Mouse (Mus musculus) MEL (cell line): ENCODE measurements at regions not wholly inside any gene's neighbourhood (a gene's known extent, or its start where the extent isn't known, plus 50 kb on each side); places are given as distances from the start of the nearest gene placed in this dataset.

Source experiments
- DNase-seq: peaks from one replicate; pipeline ENCODE4 v3.0.0; 2011; ENCODE audit warnings: low read depth, low spot score
- H3K27ac ChIP-seq: 2 replicates; pipeline ENCODE4 v1.5.1; 2012; ENCODE audit warnings: low read depth, mild to moderate bottlenecking, control low read depth, low read length, moderate library complexity; ENCODE audit not compliant: control insufficient read depth
- H3K27me3 ChIP-seq, 2 experiments: fragments of 150-350 bp in 1 of 2; sonication (generic) in 1 of 2; 2 replicates each; pipeline ENCODE4 v1.6.1; 2012; ENCODE audit warnings: low read length in 2 of 2, mild to moderate bottlenecking in 2 of 2, improper control_type of control experiment in 1 of 2, moderate library complexity in 1 of 2; ENCODE audit not compliant: insufficient read depth in 2 of 2, control insufficient read depth in 1 of 2
- H3K36me3 ChIP-seq, 2 experiments: 2 replicates each; pipeline ENCODE4 v1.6.1; 2012 to 2014; ENCODE audit warnings: low read length in 2 of 2, improper control_type of control experiment in 1 of 2, inconsistent platforms in 1 of 2, mild to moderate bottlenecking in 1 of 2; ENCODE audit not compliant: insufficient read depth in 2 of 2, control insufficient read depth in 1 of 2
- H3K4me1 ChIP-seq, 2 experiments: fragments of 150-350 bp in 1 of 2; sonication (generic) in 1 of 2; 2 replicates each; pipeline ENCODE4 v1.6.1; 2012; ENCODE audit warnings: low read length in 2 of 2, improper control_type of control experiment in 1 of 2, mild to moderate bottlenecking in 1 of 2; ENCODE audit not compliant: insufficient read depth in 2 of 2, control insufficient read depth in 1 of 2
- H3K4me3 ChIP-seq, 2 experiments: fragments of 150-350 bp in 1 of 2; sonication (generic) in 1 of 2; 2 replicates each; pipeline ENCODE4 v1.5.1; 2012; ENCODE audit warnings: low read depth in 2 of 2, low read length in 2 of 2, mild to moderate bottlenecking in 2 of 2, moderate library complexity in 2 of 2, control low read depth in 1 of 2, improper control_type of control experiment in 1 of 2; ENCODE audit not compliant: control insufficient read depth in 1 of 2, insufficient read depth in 1 of 2
- H3K79me2 ChIP-seq: 2 replicates; pipeline ENCODE4 v1.6.1; 2012; ENCODE audit warnings: mild to moderate bottlenecking, low read length, moderate library complexity; ENCODE audit not compliant: control insufficient read depth, poor library complexity, insufficient read depth
- H3K9ac ChIP-seq: 2 replicates; pipeline ENCODE4 v1.6.1; 2012; ENCODE audit warnings: low read depth, mild to moderate bottlenecking, control low read depth, low read length, moderate library complexity; ENCODE audit not compliant: control insufficient read depth, poor library complexity, severe bottlenecking
- H3K9me3 ChIP-seq: fragments of 150-350 bp; sonication (generic); replicated peaks from 2 replicates; pipeline ENCODE4 v1.6.1; 2012; ENCODE audit warnings: mild to moderate bottlenecking, low read length, improper control_type of control experiment, moderate library complexity; ENCODE audit not compliant: insufficient read depth
- CHD2 ChIP-seq: IDR thresholded peaks from 2 replicates; pipeline ENCODE4 v1.6.1; 2011; ENCODE audit warnings: low read length, improper control_type of control experiment
- ELF1 ChIP-seq: IDR thresholded peaks from 2 replicates; pipeline ENCODE4 v1.6.1; 2014; ENCODE audit warnings: low read depth, mild to moderate bottlenecking, inconsistent platforms, low read length, improper control_type of control experiment, moderate library complexity
- GABPA ChIP-seq: IDR thresholded peaks from 2 replicates; pipeline ENCODE4 v1.6.1; 2012; ENCODE audit warnings: low read depth, mild to moderate bottlenecking, inconsistent platforms, low read length, improper control_type of control experiment, moderate library complexity
- JUND ChIP-seq: IDR thresholded peaks from 2 replicates; pipeline ENCODE4 v1.6.1; 2011; ENCODE audit warnings: low read depth, mild to moderate bottlenecking, improper control_type of control experiment, low read length
- MXI1 ChIP-seq: IDR thresholded peaks from 2 replicates; pipeline ENCODE4 v1.6.1; 2011; ENCODE audit warnings: mild to moderate bottlenecking, low read depth, low read length, improper control_type of control experiment
- MYC ChIP-seq: IDR thresholded peaks from 2 replicates; pipeline ENCODE4 v1.6.1; 2011; ENCODE audit warnings: low read depth, mild to moderate bottlenecking, low read length, improper control_type of control experiment, moderate library complexity
- NELFE ChIP-seq: IDR thresholded peaks from 2 replicates; pipeline ENCODE4 v1.6.1; 2011; ENCODE audit warnings: low read depth, low read length, improper control_type of control experiment
- POLR2A ChIP-seq, 2 experiments: IDR thresholded peaks; 2 replicates each; pipeline ENCODE4 v1.6.1; 2011 to 2012; ENCODE audit warnings: low read length in 2 of 2, mild to moderate bottlenecking in 2 of 2, control low read depth in 1 of 2, improper control_type of control experiment in 1 of 2, low read depth in 1 of 2, moderate library complexity in 1 of 2; ENCODE audit not compliant: control insufficient read depth in 1 of 2, insufficient read depth in 1 of 2, poor library complexity in 1 of 2
- POLR2AphosphoS5 ChIP-seq: IDR thresholded peaks from 2 replicates; pipeline ENCODE4 v1.6.1; 2012; ENCODE audit warnings: low read depth, borderline replicate concordance, mild to moderate bottlenecking, inconsistent platforms, low read length, moderate library complexity, mixed read lengths
- RAD21 ChIP-seq: IDR thresholded peaks from 2 replicates; pipeline ENCODE4 v1.6.1; 2011; ENCODE audit warnings: mild to moderate bottlenecking, low read depth, low read length, improper control_type of control experiment
- RCOR1 ChIP-seq: IDR thresholded peaks from 2 replicates; pipeline ENCODE4 v1.6.1; 2012; ENCODE audit warnings: low read depth, mild to moderate bottlenecking, inconsistent platforms, low read length, improper control_type of control experiment
- SIN3A ChIP-seq: IDR thresholded peaks from 2 replicates; pipeline ENCODE4 v1.6.1; 2012; ENCODE audit warnings: low read length, improper control_type of control experiment, inconsistent platforms
- SMC3 ChIP-seq: IDR thresholded peaks from 2 replicates; pipeline ENCODE4 v1.6.1; 2011; ENCODE audit warnings: low read depth, low read length, improper control_type of control experiment
- TCF12 ChIP-seq: IDR thresholded peaks from 2 replicates; pipeline ENCODE4 v1.6.1; 2014; ENCODE audit warnings: low read depth, mild to moderate bottlenecking, inconsistent platforms, low read length, improper control_type of control experiment, moderate library complexity
- UBTF ChIP-seq: IDR thresholded peaks from 2 replicates; pipeline ENCODE4 v1.6.1; 2012; ENCODE audit warnings: low read depth, mild to moderate bottlenecking, inconsistent platforms, low read length, improper control_type of control experiment, moderate library complexity, borderline replicate concordance; ENCODE audit not compliant: insufficient read depth
- USF2 ChIP-seq, 2 experiments: IDR thresholded peaks; 2 replicates each; pipeline ENCODE4 v1.6.1; 2011 to 2012; ENCODE audit warnings: improper control_type of control experiment in 2 of 2, low read length in 2 of 2, borderline replicate concordance in 1 of 2, inconsistent platforms in 1 of 2, low read depth in 1 of 2, mild to moderate bottlenecking in 1 of 2; ENCODE audit not compliant: insufficient read depth in 1 of 2
- ZKSCAN1 ChIP-seq: IDR thresholded peaks from 2 replicates; pipeline ENCODE4 v1.6.1; 2012; ENCODE audit warnings: low read depth, mild to moderate bottlenecking, inconsistent platforms, low read length, improper control_type of control experiment, moderate library complexity
- ZMIZ1 ChIP-seq: IDR thresholded peaks from 2 replicates; pipeline ENCODE4 v1.6.1; 2012; ENCODE audit warnings: low read depth, mild to moderate bottlenecking, inconsistent platforms, low read length, improper control_type of control experiment, moderate library complexity
- ZNF384 ChIP-seq: IDR thresholded peaks from 2 replicates; pipeline ENCODE4 v1.6.1; 2012; ENCODE audit warnings: low read depth, mild to moderate bottlenecking, inconsistent platforms, low read length, improper control_type of control experiment

DNA sequence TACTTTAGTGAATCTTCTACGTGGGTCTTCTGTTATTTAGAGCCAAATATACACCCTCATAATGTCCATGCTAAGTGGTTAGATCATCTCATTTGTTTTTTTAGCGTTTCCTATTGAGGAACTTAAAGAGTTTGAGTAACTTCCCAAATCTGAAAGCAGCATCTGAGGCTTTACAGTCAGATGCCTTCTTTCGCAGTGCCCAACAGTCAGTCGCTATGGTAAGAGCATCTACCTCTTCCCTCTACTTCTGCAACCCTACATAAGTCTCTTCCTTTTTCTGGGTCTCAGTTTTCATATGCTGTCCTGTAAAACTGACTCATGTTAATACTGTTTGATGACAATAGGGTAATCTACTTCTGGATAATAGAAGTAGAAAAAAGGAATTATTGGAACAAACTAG is 146.8 kb downstream of the Ktn1 start:
- no peaks in the 10 kb centered on the region for H3K36me3 ChIP-seq
- H3K79me2 ChIP-seq, result no peaks in the 10 kb centered on the region
- DNase-seq, result no peak
- H3K4me1 ChIP-seq, result no peaks in the 10 kb centered on the region
- H3K9me3 ChIP-seq, result no peaks in the 10 kb centered on the region
- H3K9ac ChIP-seq, result no peak overlapping the region
- no peak overlapping the region for H3K4me3 ChIP-seq
- H3K27me3 ChIP-seq, result no peaks in the 10 kb centered on the region
- TF ChIP-seq TCF12, result no peak
- H3K27ac ChIP-seq, result no peak overlapping the region

DNA sequence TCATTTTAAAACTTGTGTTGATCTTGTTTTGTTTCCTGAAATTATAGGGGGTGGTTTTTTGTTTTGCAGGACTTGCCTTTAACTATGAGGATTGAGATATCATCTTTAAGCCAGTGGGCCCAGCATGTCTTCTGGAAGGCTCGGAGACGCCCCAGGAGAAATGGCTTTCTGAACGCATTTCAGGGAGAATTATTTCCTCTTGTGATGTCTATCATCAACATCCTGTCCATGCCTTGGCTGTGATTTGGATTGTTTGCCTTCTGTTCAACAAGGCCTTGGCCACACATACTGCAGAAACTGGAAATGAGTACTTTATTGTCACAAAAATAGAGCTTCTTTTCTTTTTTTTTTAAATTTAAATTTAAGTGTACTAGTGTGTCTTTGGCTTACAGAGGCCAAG is 150.0 kb downstream of the Ktn1 start:
- no peak overlapping the region for H3K27ac ChIP-seq
- H3K4me1 ChIP-seq, result no peaks in the 10 kb centered on the region
- no peaks in the 10 kb centered on the region for H3K27me3 ChIP-seq
- no peaks in the 10 kb centered on the region for H3K79me2 ChIP-seq
- no peaks in the 10 kb centered on the region for H3K9me3 ChIP-seq
- no peak for TF ChIP-seq ZKSCAN1
- no peak for TF ChIP-seq GABPA
- no peak for TF ChIP-seq USF2 (IDR thresholded peaks at IDR 0.05; ENCODE audit: borderline replicate concordance in 1 of 2, insufficient read depth in 1 of 2, low read depth in 1 of 2, low read length in 2 of 2)
- TF ChIP-seq MYC, result no peak
- no peak for TF ChIP-seq POLR2A (IDR thresholded peaks at IDR 0.05; ENCODE audit: control insufficient read depth in 1 of 2, insufficient read depth in 1 of 2, low read depth in 1 of 2, low read length in 2 of 2, poor library complexity in 1 of 2)
- no peak for TF ChIP-seq UBTF
- no peak for TF ChIP-seq ZMIZ1
- TF ChIP-seq POLR2AphosphoS5, result no peak
- TF ChIP-seq SMC3, result no peak
- TF ChIP-seq NELFE, result no peak
- no peak for TF ChIP-seq SIN3A
- TF ChIP-seq CHD2, result no peak
- TF ChIP-seq ELF1, result no peak
- TF ChIP-seq MXI1, result no peak
- no peak for TF ChIP-seq JUND
- TF ChIP-seq ZNF384, result no peak
- no peak for TF ChIP-seq RCOR1
- TF ChIP-seq RAD21, result no peak
- DNase-seq, result no peak
- no peak overlapping the region for H3K4me3 ChIP-seq
- H3K9ac ChIP-seq, result no peak overlapping the region
- H3K36me3 ChIP-seq, result no peaks in the 10 kb centered on the region
